Mouse (Mus musculus) bone marrow macrophage, adult 2 months (primary cell): ENCODE data around the gene Tex101.

Experiments used
- CTCF ChIP-seq: IDR thresholded peaks from 2 replicates; pipeline ENCODE4 v1.5.1; 2012; ENCODE audit warnings: low read depth, mild to moderate bottlenecking, low read length, moderate library complexity
- POLR2A ChIP-seq: IDR thresholded peaks from 2 replicates; pipeline ENCODE4 v1.6.1; 2012; ENCODE audit warnings: mild to moderate bottlenecking, low read depth, low read length, borderline replicate concordance

DNA sequence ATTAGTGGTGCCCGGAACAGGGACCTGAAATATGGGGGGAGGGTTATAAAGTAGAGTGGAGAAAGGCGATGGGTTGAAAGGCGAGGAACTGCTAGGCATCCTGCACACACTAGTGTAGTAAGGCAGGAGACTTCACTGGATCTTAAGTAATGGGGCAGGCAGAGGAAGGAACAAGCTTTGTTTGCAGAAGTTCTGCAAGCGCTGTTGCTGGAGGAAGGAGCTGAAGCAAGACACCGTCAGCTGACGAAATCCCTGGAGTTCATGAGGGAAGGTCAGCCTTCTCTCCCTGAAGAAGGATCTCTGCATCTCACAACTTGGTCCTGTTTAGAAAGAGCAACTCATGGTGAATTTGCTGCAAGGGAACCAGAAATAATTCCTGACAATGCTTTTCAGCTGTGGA is 38.6 kb upstream of the Tex101 start:
- TF ChIP-seq CTCF: no peak
- no peak for TF ChIP-seq POLR2A
